Comparison of ENCODE assay signal across 28 mouse cellular contexts in genomic region chr2:102825961-102826633, GRCm38 (mm10).
A peak's percentile ranks its signal among the peaks of the same experiment; 100 is the strongest.
DNase-seq lines count a peak whose midpoint lies in the region; ATAC-seq and TF ChIP-seq lines count a peak whose summit lies in the region.
"Had no signal": no experiment of that assay in that cellular context is flagged by ENCODE, and none has a peak within 500 bp of the region (broad histone marks: within the 10 kb centered on the region; RNA-seq: fewer than 3 reads in every experiment).

No protein-coding gene starts in this region.

- no peak for ATAC-seq in hindbrain, embryonic 12.5 days (ENCODE audit: low FRiP score)
- ATAC-seq: forebrain, embryonic 15.5 days; liver, postnatal 0 days; lung, postnatal 0 days; midbrain, embryonic 16.5 days had no signal

- no peak for TF ChIP-seq POLR2A in myocyte (IDR thresholded peaks at IDR 0.05; ENCODE audit: insufficient read length, low read depth)

- H3K4me2 ChIP-seq in myocyte (ENCODE audit: low read depth) = no peak overlapping the region
- no peak overlapping the region for H3K4me2 ChIP-seq in hindbrain, embryonic 12.5 days (replicated peaks)
- H3K4me2 ChIP-seq: forebrain, embryonic 15.5 days; heart, embryonic 15.5 days; hindbrain, embryonic 15.5 days; kidney, embryonic 15.5 days; limb, embryonic 12.5 days; liver, embryonic 11.5 days had no signal

- H3K27me3 ChIP-seq in myocyte (ENCODE audit: control insufficient read depth, insufficient read depth, insufficient read length) = no peaks in the 10 kb centered on the region
- H3K27me3 ChIP-seq in hindbrain, embryonic 12.5 days = no peaks in the 10 kb centered on the region
- H3K27me3 ChIP-seq: forebrain, embryonic 15.5 days; heart, embryonic 15.5 days; hindbrain, embryonic 15.5 days; kidney, embryonic 15.5 days; limb, embryonic 12.5 days had no signal

- 90% methylated on average over 9 of the region's 9 CpGs for WGBS in hindbrain, embryonic 12.5 days

- H3K4me1 ChIP-seq in hindbrain, embryonic 12.5 days = no peaks in the 10 kb centered on the region
- H3K4me1 ChIP-seq: forebrain, embryonic 15.5 days; heart, embryonic 15.5 days; kidney, embryonic 15.5 days; midbrain, embryonic 10.5 days had no signal

- peaks cover 18% of the 10 kb centered on the region for H3K79me2 ChIP-seq in myocyte (ENCODE audit: control insufficient read depth, insufficient read depth)

- H3K36me3 ChIP-seq in myocyte (ENCODE audit: control insufficient read depth, insufficient read depth) = peaks cover 96% of the 10 kb centered on the region
- H3K36me3 ChIP-seq in hindbrain, embryonic 12.5 days = no peaks in the 10 kb centered on the region
- H3K36me3 ChIP-seq: forebrain, embryonic 15.5 days; hindbrain, embryonic 15.5 days; kidney, embryonic 15.5 days; limb, embryonic 12.5 days; midbrain, embryonic 10.5 days had no signal

- no peak overlapping the region for H3K27ac ChIP-seq in hindbrain, embryonic 12.5 days
- H3K27ac ChIP-seq: forebrain, embryonic 15.5 days; heart, embryonic 15.5 days; hindbrain, embryonic 15.5 days; kidney, embryonic 15.5 days; limb, embryonic 12.5 days; macrophage; midbrain, embryonic 10.5 days had no signal

- H3ac ChIP-seq in myocyte (ENCODE audit: control insufficient read depth, insufficient read length) = no peak overlapping the region

- H3K9me3 ChIP-seq in hindbrain, embryonic 12.5 days (replicated peaks) = no peaks in the 10 kb centered on the region
- H3K9me3 ChIP-seq: forebrain, embryonic 15.5 days; heart, embryonic 15.5 days; hindbrain, embryonic 15.5 days; kidney, embryonic 15.5 days; limb, embryonic 12.5 days; midbrain, embryonic 10.5 days had no signal

- H3K9ac ChIP-seq in hindbrain, embryonic 12.5 days = no peak overlapping the region
- H3K9ac ChIP-seq: forebrain, embryonic 15.5 days; heart, embryonic 15.5 days; hindbrain, embryonic 15.5 days; kidney, embryonic 15.5 days; limb, embryonic 12.5 days; liver, postnatal 0 days had no signal

- no peak overlapping the region for H3K4me3 ChIP-seq in myocyte
- H3K4me3 ChIP-seq in hindbrain, embryonic 12.5 days = no peak overlapping the region
- H3K4me3 ChIP-seq: forebrain, embryonic 15.5 days; heart, embryonic 15.5 days; hindbrain, embryonic 15.5 days; kidney, embryonic 15.5 days; limb, embryonic 12.5 days; midbrain, embryonic 10.5 days had no signal

- DNase-seq in adrenal gland, postnatal 14 days = peak; percentile 27
- no peak for DNase-seq in adrenal gland, adult 18-20 months (ENCODE audit: low spot score in 2 of 2)
- DNase-seq in gonadal fat pad, adult 2 months (ENCODE audit: low read depth) = peak; percentile 98
- peak; percentile 57 for DNase-seq in urinary bladder, postnatal 14 days (ENCODE audit: low spot score)
- no peak for DNase-seq in gastrocnemius, adult 18-20 months (ENCODE audit: low spot score)
- no peak for DNase-seq in cerebellum, adult 11-12 months
- DNase-seq: cerebellum, adult 2 months; cerebellum, postnatal 36 days; gastrocnemius, postnatal 10 days; heart, postnatal 4 days; kidney, adult 11 months; kidney, postnatal 36 days; layer of hippocampus, postnatal 36 days; liver, postnatal 0 days; right cerebral cortex, adult 18-20 months; thymus, postnatal 14 days had no signal

TF ChIP-seq in myocyte, 11 proteins besides CTCF, POLR2A, EP300 and RAD21:
- TF ChIP-seq POLR2AphosphoS2 (IDR thresholded peaks at IDR 0.05; ENCODE audit: insufficient read length, low read depth) (peak; percentile 44), CEBPB (IDR thresholded peaks at IDR 0.05; ENCODE audit: insufficient read depth, poor library complexity, severe bottlenecking) (no peak), MYOD1 (IDR thresholded peaks at IDR 0.05; ENCODE audit: control insufficient read depth in 1 of 3, insufficient read length in 2 of 3, low read depth in 2 of 3) (no peak)

Comparison
In these comparisons a context has a peak if more than half of its experiments do, and no peak if none do; other contexts are left out.
1. DNase-seq: peak in adrenal gland, postnatal 14 days (single experiment), gonadal fat pad, adult 2 months (single experiment) and urinary bladder, postnatal 14 days (single experiment); none in adrenal gland, adult 18-20 months (0 of 2), gastrocnemius, adult 18-20 months (single experiment) and cerebellum, adult 11-12 months (single experiment).